Mouse (Mus musculus): ENCODE data around the gene Mvb12b.
"Not testable (repeated sequence)": the region's sequence is repeated elsewhere in the genome, so short reads cannot be mapped to it uniquely, and the experiment has no call there.

Mvb12b gene

GRCm38 (mm10) chr2:33887328-33888099, at the start of gene Mvb12b:
Gene Mvb12b (minus strand): TSS chr2:33887946.
- DNase-seq (ENCODE audit: low read depth): peak; percentile 74

DNA sequence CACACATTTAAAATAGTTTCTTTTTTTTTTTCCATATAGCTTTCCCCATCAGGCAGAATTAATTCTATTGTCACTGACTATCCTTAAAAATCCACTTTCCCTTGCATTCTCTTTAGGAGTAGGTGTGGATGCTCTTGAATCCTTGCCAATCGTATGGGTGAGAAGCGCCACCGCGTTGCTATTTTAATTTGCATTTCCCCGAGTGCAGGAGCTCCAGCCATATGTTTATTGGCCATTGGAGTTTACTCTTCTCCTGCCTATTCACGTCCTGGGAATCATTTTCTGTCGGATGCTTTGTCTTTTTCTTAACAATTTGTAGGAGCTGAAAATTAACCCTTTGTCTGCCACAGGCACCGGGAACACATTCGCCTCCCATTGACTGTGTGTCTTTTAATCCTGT, 48.0 kb upstream of the Mvb12b start:
- no peak for DNase-seq (ENCODE audit: low read depth)

DNA sequence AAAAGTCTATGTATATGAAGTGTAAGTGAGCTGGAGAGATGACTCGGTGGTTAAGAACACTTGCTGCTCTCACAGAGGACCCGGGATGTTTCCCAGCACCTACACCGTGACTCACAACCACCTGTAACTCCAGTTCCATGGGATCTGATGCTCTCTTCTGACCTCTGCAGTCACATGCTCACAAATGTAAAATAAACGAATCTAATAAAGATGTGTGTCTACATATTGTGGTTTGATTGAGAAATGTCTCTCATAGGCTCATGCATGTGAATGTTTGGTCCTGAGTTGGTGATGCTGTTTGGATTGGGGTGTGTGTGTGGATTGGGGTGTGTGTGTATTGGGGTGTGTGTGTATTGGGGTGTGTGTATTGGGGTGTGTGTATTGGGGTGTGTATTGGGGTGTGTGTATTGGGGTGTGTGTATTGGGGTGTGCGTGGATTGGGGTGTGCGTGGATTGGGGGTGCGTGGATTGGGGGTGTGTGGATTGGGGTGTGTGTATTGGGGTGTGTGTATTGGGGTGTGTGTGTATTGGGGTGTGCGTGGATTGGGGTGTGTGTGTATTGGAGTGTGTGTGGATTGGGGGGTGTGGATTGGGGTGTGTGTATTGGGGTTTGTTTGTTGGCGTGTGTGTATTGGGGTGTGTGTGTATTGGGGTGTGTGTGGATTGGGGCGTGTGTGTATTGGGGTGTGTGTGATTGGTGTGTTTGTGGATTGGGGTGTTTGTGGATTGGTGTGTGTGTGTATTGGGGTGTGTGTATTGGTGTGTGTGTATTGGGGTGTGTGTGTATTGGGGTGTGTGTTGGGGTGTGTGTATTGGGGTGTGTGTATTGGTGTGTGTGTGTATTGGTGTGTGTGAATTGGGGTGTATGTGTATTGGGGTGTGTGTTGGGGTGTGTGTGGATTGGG, 46.1 kb upstream of the Mvb12b start:
- DNase-seq (ENCODE audit: low read depth): no peak

GRCm38 (mm10) chr2:33931161-33931560, 43.4 kb upstream of the Mvb12b start:
- no peak for DNase-seq (ENCODE audit: low read depth)

DNA sequence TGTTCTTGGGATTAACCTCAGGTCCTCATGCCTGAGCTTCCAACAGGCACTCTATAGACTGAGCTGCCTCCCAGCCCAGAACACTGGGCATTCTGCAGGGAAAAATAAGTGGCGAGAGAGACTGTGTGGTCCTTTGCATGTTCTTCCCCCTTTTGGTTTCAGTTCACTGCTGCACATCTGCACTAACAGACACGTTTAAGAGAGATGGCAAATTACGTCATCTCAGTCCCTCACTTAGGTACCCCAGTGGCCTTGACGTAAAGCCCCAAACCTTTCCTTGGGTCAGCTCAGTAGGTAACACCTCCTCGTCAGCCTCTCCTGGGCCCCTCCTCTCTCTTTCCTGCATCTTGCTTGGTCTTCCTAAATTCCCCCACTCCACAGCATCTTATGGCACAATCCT, 37.5 kb upstream of the Mvb12b start:
- DNase-seq (ENCODE audit: low read depth): no peak

DNA sequence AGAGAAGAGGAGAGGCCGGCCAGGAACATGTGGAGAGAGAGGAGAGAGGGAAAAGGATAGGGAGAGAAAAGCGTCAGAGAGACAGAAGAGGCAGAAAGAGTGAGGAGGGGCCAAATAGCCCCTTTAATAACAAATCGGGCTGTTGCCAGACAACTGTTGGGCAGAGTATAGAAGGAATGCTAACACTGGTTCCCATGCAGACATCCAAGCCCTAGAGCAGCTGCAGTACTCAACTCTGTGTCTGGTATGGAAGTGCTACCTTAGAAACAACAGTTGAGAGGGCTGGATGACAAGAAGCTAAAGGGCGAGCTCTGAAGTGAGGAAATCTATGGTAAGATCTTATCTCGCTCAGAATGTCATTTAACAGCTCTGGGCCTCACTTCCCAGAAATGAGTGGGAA, 35.7 kb upstream of the Mvb12b start:
- DNase-seq (ENCODE audit: low read depth): no peak

- DNase-seq (ENCODE audit: low read depth): no peak
These were observed 34.7 kb upstream of the Mvb12b start for GRCm38 (mm10) chr2:33922466-33922865.

GRCm38 (mm10) chr2:33919934-33920615, 32.3 kb upstream of the Mvb12b start:
- DNase-seq (ENCODE audit: low read depth): no peak

DNA sequence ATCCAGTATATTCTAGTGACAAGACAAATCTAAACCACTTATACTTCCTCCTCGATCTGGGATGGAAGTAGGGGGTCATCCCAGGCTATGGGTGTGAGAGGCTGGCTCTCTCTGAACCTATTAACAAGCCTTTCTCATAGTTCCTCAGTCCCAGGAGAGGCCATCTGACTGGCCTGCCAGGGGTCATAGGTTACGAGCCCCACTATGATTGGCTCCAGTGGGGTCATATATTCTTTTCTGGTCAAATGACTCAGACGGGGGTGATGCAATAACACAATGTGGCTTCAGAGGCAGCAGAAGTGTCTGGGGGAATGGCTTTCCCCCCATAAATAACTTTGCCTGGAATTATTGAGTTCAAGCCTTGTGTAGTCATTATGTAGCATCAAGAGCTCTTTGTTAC, 31.1 kb upstream of the Mvb12b start:
- peak; percentile 58 for DNase-seq (ENCODE audit: low read depth)

GRCm38 (mm10) chr2:33918318-33918717, 30.6 kb upstream of the Mvb12b start:
- DNase-seq (ENCODE audit: low read depth): peak; percentile 63

- DNase-seq (ENCODE audit: low read depth): no peak
These were observed 28.9 kb upstream of the Mvb12b start for GRCm38 (mm10) chr2:33916603-33917002.

DNA sequence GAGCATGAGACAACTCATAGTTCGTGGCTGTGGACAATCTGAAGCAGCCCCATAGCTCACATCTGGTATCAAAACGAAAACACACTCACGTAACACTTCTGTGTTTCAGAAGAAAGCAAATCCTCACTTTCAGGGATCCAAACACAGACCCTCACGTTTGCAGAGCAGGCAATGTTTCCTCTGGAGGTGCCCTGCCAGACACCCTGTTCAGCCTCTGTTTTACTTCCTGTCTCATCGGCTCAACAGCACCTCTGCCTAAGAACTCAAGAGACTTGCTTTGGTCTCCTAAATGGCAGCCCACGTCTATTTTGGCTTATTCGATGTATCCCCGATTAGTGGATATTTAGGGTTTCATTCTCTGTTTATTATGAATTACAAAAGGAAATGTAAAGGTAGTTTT, 27.3 kb upstream of the Mvb12b start:
- no peak for DNase-seq (ENCODE audit: low read depth)

- no peak for DNase-seq (ENCODE audit: low read depth)
These were observed 26.6 kb upstream of the Mvb12b start for GRCm38 (mm10) chr2:33914334-33914733.

DNA sequence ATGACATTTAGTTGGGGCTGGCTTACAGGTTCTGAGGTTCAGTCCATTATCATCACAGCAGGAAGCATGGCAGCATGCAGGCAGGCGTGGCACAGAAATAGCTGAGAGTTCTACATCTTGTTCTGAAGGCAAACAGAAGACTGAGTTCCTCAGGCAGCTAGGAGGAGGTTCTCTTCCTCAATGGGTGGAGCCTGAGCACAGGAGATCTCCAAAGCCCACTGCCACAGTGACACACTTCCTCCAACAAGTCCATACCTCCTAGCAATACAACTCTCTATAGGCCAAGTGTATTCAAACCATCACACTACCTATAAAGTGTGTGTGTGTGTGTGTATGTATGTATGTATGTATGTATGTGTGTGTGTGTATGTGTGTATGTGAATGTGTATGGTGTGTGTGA, 25.9 kb upstream of the Mvb12b start:
- DNase-seq (ENCODE audit: low read depth): not testable (repeated sequence)

- no peak for DNase-seq (ENCODE audit: low read depth)
These were observed 25.0 kb upstream of the Mvb12b start for GRCm38 (mm10) chr2:33912741-33913140.

GRCm38 (mm10) chr2:33908374-33908773, 20.6 kb upstream of the Mvb12b start:
- DNase-seq (ENCODE audit: low read depth): no peak

GRCm38 (mm10) chr2:33907174-33907573, 19.4 kb upstream of the Mvb12b start:
- DNase-seq (ENCODE audit: low read depth): no peak

GRCm38 (mm10) chr2:33895829-33896228, 8.1 kb upstream of the Mvb12b start:
- DNase-seq (ENCODE audit: low read depth): no peak

- no peak for DNase-seq (ENCODE audit: low read depth)
These were observed 5.4 kb upstream of the Mvb12b start for GRCm38 (mm10) chr2:33893151-33893550.

GRCm38 (mm10) chr2:33892354-33892753, 4.6 kb upstream of the Mvb12b start:
- DNase-seq (ENCODE audit: low read depth): peak; percentile 5

- DNase-seq (ENCODE audit: low read depth): no peak
These were observed 297 bp upstream of the Mvb12b start for GRCm38 (mm10) chr2:33888100-33888385.

- peak; percentile 53 for DNase-seq (ENCODE audit: low read depth)
These were observed 1.1 kb downstream of the Mvb12b start for GRCm38 (mm10) chr2:33886386-33887327.

All from NIH3T3 (cell line).